Mouse (Mus musculus): Measurements from ENCODE around the gene Sept9. TPM values are rescaled to one million over a fixed set of nuclear protein-coding genes. Genes with fewer than 3 reads are reported as not detected.

Gene Sept9
- polyA plus RNA-seq, 1 experiment from 2014 or later = 106 TPM

- Histone ChIP-seq H3K4me2 (peak overlapping the region; percentile 5; the same call in 1 of the 2 replicates), H3K27ac (peak overlapping the region; percentile 36), H3K9ac (no peak overlapping the region), H3K9me3 (no peaks in the 10 kb centered on the region), H3K27me3 (replicated peaks) (no peaks in the 10 kb centered on the region), H3K36me3 (replicated peaks) (no peaks in the 10 kb centered on the region), H3K4me3 (no peak overlapping the region), H3K4me1 (peaks cover 30% of the 10 kb centered on the region)
- WGBS = 32% methylated on average over 15 of the region's 15 CpGs
- ATAC-seq (replicated peaks) = no peak
These were observed 186.1 kb downstream of the Sept9 start for GRCm38 (mm10) chr11:117385331-117386103.

- Histone ChIP-seq H3K9me3 (no peaks in the 10 kb centered on the region), H3K36me3 (replicated peaks) (no peaks in the 10 kb centered on the region), H3K4me1 (peaks cover 30% of the 10 kb centered on the region), H3K4me2 (no peak overlapping the region), H3K9ac (no peak overlapping the region), H3K27ac (no peak overlapping the region), H3K27me3 (replicated peaks) (no peaks in the 10 kb centered on the region), H3K4me3 (no peak overlapping the region)
- no peak; the same call in 1 of the 2 replicates for ATAC-seq (replicated peaks)
- WGBS = 80% methylated on average over 10 of the region's 10 CpGs
These were observed 187.8 kb downstream of the Sept9 start for GRCm38 (mm10) chr11:117387241-117387640.

- Histone ChIP-seq H3K36me3 (replicated peaks) (no peaks in the 10 kb centered on the region), H3K27ac (no peak overlapping the region), H3K4me2 (no peak overlapping the region), H3K4me3 (no peak overlapping the region), H3K9me3 (no peaks in the 10 kb centered on the region), H3K27me3 (replicated peaks) (no peaks in the 10 kb centered on the region), H3K4me1 (peaks cover 33% of the 10 kb centered on the region), H3K9ac (no peak overlapping the region)
- WGBS = 33% methylated on average over 12 of the region's 12 CpGs
- no peak for ATAC-seq (replicated peaks)
These were observed 190.5 kb downstream of the Sept9 start for GRCm38 (mm10) chr11:117390001-117390402.

DNA sequence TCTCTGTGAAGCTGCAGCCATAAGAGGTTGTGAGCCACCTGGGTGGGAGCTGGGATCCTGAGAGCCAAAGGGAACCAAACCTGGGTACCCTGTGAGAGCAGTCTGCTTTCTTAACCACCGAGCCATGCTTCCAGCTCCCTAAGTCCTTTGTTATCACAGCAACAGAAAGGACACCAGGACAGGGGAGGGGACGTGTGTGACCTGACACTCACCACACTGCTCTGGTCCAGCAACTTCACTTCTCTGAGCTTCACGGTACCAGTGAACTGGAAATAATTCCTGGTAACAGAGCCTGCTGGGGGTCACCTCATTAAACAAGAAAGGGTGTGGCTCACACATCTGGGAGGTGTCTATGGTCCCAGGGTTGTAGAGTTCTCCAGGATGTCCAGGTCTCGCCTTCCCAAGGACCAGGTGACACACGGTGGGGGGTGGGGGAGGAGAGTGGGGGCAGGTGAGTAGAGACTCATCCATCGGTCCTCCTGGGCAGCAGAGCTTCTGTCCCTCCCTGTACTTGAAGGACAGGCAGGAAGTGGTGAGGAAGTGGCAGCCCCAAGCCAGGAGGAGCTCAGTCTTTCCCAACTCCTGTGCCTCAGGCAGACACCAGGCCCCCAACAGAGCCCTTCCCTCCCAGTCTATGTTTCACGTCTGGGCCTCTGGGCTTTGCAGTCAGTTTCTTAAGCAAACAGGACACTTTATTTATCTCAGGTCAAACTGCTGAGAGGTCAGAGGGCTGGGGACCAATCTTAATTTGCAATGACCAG is 191.5 kb downstream of the Sept9 start:
- no peak overlapping the region for H3K4me2 ChIP-seq
- no peak overlapping the region for H3K4me3 ChIP-seq
- no peaks in the 10 kb centered on the region for H3K9me3 ChIP-seq
- H3K4me1 ChIP-seq = peaks cover 29% of the 10 kb centered on the region
- no peak for ATAC-seq (replicated peaks)
- H3K27ac ChIP-seq = no peak overlapping the region
- no peaks in the 10 kb centered on the region for H3K36me3 ChIP-seq (replicated peaks)
- WGBS = 30% methylated on average over 7 of the region's 7 CpGs
- no peaks in the 10 kb centered on the region for H3K27me3 ChIP-seq (replicated peaks)
- no peak overlapping the region for H3K9ac ChIP-seq

GRCm38 (mm10) chr11:117392251-117392650 is 192.8 kb downstream of the Sept9 start:
- peaks cover 21% of the 10 kb centered on the region for H3K4me1 ChIP-seq
- H3K27ac ChIP-seq = no peak overlapping the region
- no peak overlapping the region for H3K4me3 ChIP-seq
- no peak overlapping the region for H3K4me2 ChIP-seq
- ATAC-seq (replicated peaks) = no peak
- H3K9ac ChIP-seq = no peak overlapping the region
- 86% methylated on average over 2 of the region's 2 CpGs for WGBS
- H3K9me3 ChIP-seq = no peaks in the 10 kb centered on the region
- H3K36me3 ChIP-seq (replicated peaks) = no peaks in the 10 kb centered on the region
- H3K27me3 ChIP-seq (replicated peaks) = no peaks in the 10 kb centered on the region

GRCm38 (mm10) chr11:117393715-117394114 is 194.3 kb downstream of the Sept9 start:
- H3K4me3 ChIP-seq = no peak overlapping the region
- H3K27me3 ChIP-seq (replicated peaks) = no peaks in the 10 kb centered on the region
- H3K9me3 ChIP-seq = no peaks in the 10 kb centered on the region
- peak overlapping the region; percentile 48; the same call in 1 of the 2 replicates for H3K9ac ChIP-seq
- H3K4me1 ChIP-seq = peaks cover 30% of the 10 kb centered on the region
- no peak for ATAC-seq (replicated peaks)
- peak overlapping the region; percentile 82 for H3K27ac ChIP-seq
- H3K4me2 ChIP-seq = peak overlapping the region; percentile 83
- WGBS = 59% methylated on average over 4 of the region's 4 CpGs
- no peaks in the 10 kb centered on the region for H3K36me3 ChIP-seq (replicated peaks)

GRCm38 (mm10) chr11:117394230-117395137 is 195.0 kb downstream of the Sept9 start:
- peak overlapping the region; percentile 41 for H3K4me3 ChIP-seq
- peak overlapping the region; percentile 83 for H3K4me2 ChIP-seq
- H3K9ac ChIP-seq = peak overlapping the region; percentile 48
- peak; percentile 79 for ATAC-seq (replicated peaks)
- H3K36me3 ChIP-seq (replicated peaks) = no peaks in the 10 kb centered on the region
- H3K27me3 ChIP-seq (replicated peaks) = no peaks in the 10 kb centered on the region
- WGBS = under 1% methylated on average over 34 of the region's 34 CpGs
- no peaks in the 10 kb centered on the region for H3K9me3 ChIP-seq
- peaks cover 30% of the 10 kb centered on the region for H3K4me1 ChIP-seq
- H3K27ac ChIP-seq = peak overlapping the region; percentile 82

DNA sequence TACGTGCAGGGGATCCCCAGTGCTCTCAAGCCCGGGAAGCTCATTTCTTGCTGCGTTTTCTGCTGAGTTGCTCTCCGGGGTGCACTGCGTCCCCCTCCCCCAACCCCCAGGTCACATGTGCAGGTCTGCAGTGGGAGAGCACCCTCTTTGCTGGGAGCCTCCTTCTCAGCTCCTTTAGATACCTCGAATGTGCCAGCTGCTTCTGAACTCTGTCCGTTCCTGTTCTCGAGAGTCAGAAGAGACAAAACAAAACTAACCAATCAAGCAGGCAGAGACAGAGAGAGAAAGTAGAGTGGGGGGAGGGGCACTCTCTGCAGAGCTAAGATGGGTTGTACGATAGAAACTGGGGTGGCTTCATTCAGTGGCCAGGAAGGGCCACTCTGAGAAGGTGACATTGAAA is 195.8 kb downstream of the Sept9 start:
- H3K9ac ChIP-seq = peak overlapping the region; percentile 48
- H3K4me3 ChIP-seq = no peak overlapping the region
- 0 out of 2 replicates have a peak, but pooled peaks have one; percentile 9 for ATAC-seq (replicated peaks)

DNA sequence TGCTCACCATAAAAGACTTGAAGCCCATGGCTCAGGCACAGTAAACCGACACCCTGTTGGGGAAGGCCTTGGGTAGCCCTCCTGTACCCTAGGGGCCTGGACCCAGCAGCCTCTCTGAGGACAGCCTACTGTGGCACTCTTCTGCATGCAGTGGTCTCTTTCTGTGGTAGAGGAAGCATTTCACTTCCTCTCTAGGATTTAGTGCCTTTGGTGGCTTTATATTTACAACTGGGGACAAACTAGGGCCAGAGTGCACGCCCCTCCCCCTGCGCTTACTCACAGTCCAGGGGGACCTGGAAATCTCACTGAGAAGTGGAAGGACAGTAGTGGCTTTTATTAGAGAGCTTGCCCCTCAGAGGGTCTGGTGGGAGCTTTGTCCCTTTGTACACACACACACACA is 197.5 kb downstream of the Sept9 start:
- 89% methylated on average over 3 of the region's 3 CpGs for WGBS
- H3K4me2 ChIP-seq = no peak overlapping the region
- no peaks in the 10 kb centered on the region for H3K9me3 ChIP-seq
- no peak overlapping the region for H3K9ac ChIP-seq
- H3K4me3 ChIP-seq = no peak overlapping the region
- H3K27me3 ChIP-seq (replicated peaks) = no peaks in the 10 kb centered on the region
- no peaks in the 10 kb centered on the region for H3K36me3 ChIP-seq (replicated peaks)
- ATAC-seq (replicated peaks) = no peak
- H3K4me1 ChIP-seq = peaks cover 30% of the 10 kb centered on the region
- no peak overlapping the region; the same call in 1 of the 2 replicates for H3K27ac ChIP-seq

More for the DNA sequence above, 195.8 kb downstream of the Sept9 start:
- peak overlapping the region; percentile 83 for H3K4me2 ChIP-seq
- H3K27me3 ChIP-seq (replicated peaks) = no peaks in the 10 kb centered on the region
- no peaks in the 10 kb centered on the region for H3K9me3 ChIP-seq
- peaks cover 30% of the 10 kb centered on the region for H3K4me1 ChIP-seq
- peak overlapping the region; percentile 82 for H3K27ac ChIP-seq
- 3% methylated on average over 9 of the region's 9 CpGs for WGBS
- no peaks in the 10 kb centered on the region for H3K36me3 ChIP-seq (replicated peaks)

- Histone ChIP-seq H3K4me1 (peaks cover 30% of the 10 kb centered on the region), H3K9me3 (no peaks in the 10 kb centered on the region), H3K36me3 (replicated peaks) (no peaks in the 10 kb centered on the region), H3K4me2 (no peak overlapping the region), H3K27me3 (replicated peaks) (no peaks in the 10 kb centered on the region), H3K27ac (no peak overlapping the region), H3K4me3 (no peak overlapping the region), H3K9ac (0 out of 2 replicates have a peak overlapping the region, but pooled peaks have one; percentile 2)
- ATAC-seq (replicated peaks) = 0 out of 2 replicates have a peak, but pooled peaks have one; percentile 13
- 44% methylated on average over 4 of the region's 4 CpGs for WGBS
These were observed 198.3 kb downstream of the Sept9 start for GRCm38 (mm10) chr11:117397755-117398154.

GRCm38 (mm10) chr11:117398191-117398590 is 198.7 kb downstream of the Sept9 start:
- H3K36me3 ChIP-seq (replicated peaks) = no peaks in the 10 kb centered on the region
- ATAC-seq (replicated peaks) = no peak
- WGBS = 57% methylated on average over 7 of the region's 7 CpGs

More at GRCm38 (mm10) chr11:117398191-117398590, 198.7 kb downstream of the Sept9 start:
- H3K4me3 ChIP-seq = no peak overlapping the region
- no peak overlapping the region for H3K27ac ChIP-seq
- H3K4me2 ChIP-seq = no peak overlapping the region
- no peaks in the 10 kb centered on the region for H3K27me3 ChIP-seq (replicated peaks)
- peaks cover 30% of the 10 kb centered on the region for H3K4me1 ChIP-seq
- 0 out of 2 replicates have a peak overlapping the region, but pooled peaks have one; percentile 2 for H3K9ac ChIP-seq
- no peaks in the 10 kb centered on the region for H3K9me3 ChIP-seq

All from midbrain, embryonic 15.5 days (tissue).